Mouse (Mus musculus) B cell, adult 62 days (primary cell): ENCODE measurements around the gene Hlx. TPM values are rescaled to one million over a fixed set of nuclear protein-coding genes. Genes with fewer than 3 reads are reported as not detected.

Source experiments
- total RNA-seq: library from RNA; stranded (reverse); gene quantifications from 4 replicates; pipeline ENCODE4 v1.2.4, GENCODE M21; 2023

The Hlx gene
- 3.6 to 7.2 TPM (median 5.4 TPM) in 4 replicates for total RNA-seq

GRCm38 (mm10) chr1:184732556-184733049 lies at the start of gene Hlx:
TSS of gene Hlx (minus strand) at chr1:184732619.

Other genes starting within 250 kb of the Hlx start
- 0.28 to 0.58 TPM (median 0.46 TPM) in 3 of 4 replicates, not detected in the other for gene Marc1, start 78.7 kb upstream of the Hlx start, total RNA-seq
- 167 to 183 TPM (median 180 TPM) in 4 replicates for gene Marc2, start 113.8 kb upstream of the Hlx start, total RNA-seq
- not detected in 4 replicates for gene C130074G19Rik, start 150.6 kb upstream of the Hlx start, total RNA-seq